Mouse (Mus musculus): ENCODE results near the gene Tbc1d10c. TPM values are rescaled to one million over a fixed set of nuclear protein-coding genes. Genes with fewer than 3 reads are reported as not detected.

Tbc1d10c gene
- polyA plus RNA-seq, 1 experiment from 2014 or later, result 0.58 TPM

DNA sequence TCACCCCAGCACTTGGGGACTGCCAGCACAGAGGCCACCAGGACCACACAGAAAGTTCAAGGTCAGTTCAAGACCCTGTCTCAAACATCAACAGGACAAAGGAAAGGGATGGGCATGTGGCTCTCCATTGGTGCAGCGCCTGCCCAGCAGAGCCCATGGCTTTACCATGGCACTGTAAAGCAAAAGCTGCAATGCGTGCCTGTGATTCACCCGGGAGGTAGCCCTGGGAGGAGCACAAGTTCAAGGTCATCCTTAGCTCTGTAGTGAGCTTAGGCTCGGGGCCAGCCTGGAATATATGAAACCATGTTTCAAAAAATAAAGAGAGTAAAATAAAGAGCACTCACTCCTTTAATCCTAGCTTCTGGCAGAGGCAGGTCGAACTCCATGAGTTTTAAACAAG lies 39.2 kb downstream of the Tbc1d10c start:
- no peak for ATAC-seq
- no peak overlapping the region for H3K4me3 ChIP-seq (ENCODE audit: low read depth, low read length)
- peaks cover 12% of the 10 kb centered on the region; the same call in 1 of the 2 replicates for H3K36me3 ChIP-seq (ENCODE audit: control insufficient read depth, insufficient read depth, low read length)
- H3K27ac ChIP-seq (ENCODE audit: low read length), result no peak overlapping the region
- WGBS, result 92% methylated on average over 5 of the region's 5 CpGs
- H3K9ac ChIP-seq (ENCODE audit: low read depth, low read length), result no peak overlapping the region
- no peaks in the 10 kb centered on the region for H3K27me3 ChIP-seq (ENCODE audit: control insufficient read depth, insufficient read depth, low read depth, low read length)
- no peak overlapping the region for H3K4me2 ChIP-seq (ENCODE audit: low read length)
- H3K9me3 ChIP-seq (replicated peaks; ENCODE audit: control insufficient read depth, low read length, poor library complexity, severe bottlenecking), result no peaks in the 10 kb centered on the region
- peaks cover 15% of the 10 kb centered on the region for H3K4me1 ChIP-seq (ENCODE audit: control insufficient read depth, insufficient read depth, low read length)

DNA sequence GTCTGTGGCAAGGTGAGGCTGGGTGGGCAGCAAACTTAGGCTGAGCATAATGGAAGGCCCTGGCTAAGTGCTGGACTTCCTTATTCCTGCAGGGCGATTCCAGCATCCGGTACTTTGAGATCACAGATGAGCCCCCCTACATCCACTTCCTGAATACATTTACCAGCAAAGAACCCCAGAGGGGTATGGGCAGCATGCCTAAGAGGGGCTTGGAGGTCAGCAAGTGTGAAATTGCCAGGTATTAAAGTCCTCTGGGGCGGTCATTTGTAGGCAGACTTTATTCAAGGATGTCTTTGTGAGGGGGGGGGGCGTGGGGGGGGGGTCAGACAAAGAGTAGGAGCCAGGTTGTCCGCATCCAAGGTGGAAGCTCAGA lies 39.6 kb downstream of the Tbc1d10c start:
- no peak overlapping the region for H3K4me3 ChIP-seq (ENCODE audit: low read depth, low read length)
- no peaks in the 10 kb centered on the region for H3K27me3 ChIP-seq (ENCODE audit: control insufficient read depth, insufficient read depth, low read depth, low read length)
- no peak for ATAC-seq
- no peaks in the 10 kb centered on the region for H3K9me3 ChIP-seq (replicated peaks; ENCODE audit: control insufficient read depth, low read length, poor library complexity, severe bottlenecking)
- H3K36me3 ChIP-seq (ENCODE audit: control insufficient read depth, insufficient read depth, low read length), result peaks cover 8% of the 10 kb centered on the region; the same call in 1 of the 2 replicates
- H3K27ac ChIP-seq (ENCODE audit: low read length), result no peak overlapping the region
- WGBS, result 81% methylated on average over 5 of the region's 5 CpGs
- no peak overlapping the region for H3K4me2 ChIP-seq (ENCODE audit: low read length)
- peaks cover 15% of the 10 kb centered on the region for H3K4me1 ChIP-seq (ENCODE audit: control insufficient read depth, insufficient read depth, low read length)
- H3K9ac ChIP-seq (ENCODE audit: low read depth, low read length), result no peak overlapping the region

DNA sequence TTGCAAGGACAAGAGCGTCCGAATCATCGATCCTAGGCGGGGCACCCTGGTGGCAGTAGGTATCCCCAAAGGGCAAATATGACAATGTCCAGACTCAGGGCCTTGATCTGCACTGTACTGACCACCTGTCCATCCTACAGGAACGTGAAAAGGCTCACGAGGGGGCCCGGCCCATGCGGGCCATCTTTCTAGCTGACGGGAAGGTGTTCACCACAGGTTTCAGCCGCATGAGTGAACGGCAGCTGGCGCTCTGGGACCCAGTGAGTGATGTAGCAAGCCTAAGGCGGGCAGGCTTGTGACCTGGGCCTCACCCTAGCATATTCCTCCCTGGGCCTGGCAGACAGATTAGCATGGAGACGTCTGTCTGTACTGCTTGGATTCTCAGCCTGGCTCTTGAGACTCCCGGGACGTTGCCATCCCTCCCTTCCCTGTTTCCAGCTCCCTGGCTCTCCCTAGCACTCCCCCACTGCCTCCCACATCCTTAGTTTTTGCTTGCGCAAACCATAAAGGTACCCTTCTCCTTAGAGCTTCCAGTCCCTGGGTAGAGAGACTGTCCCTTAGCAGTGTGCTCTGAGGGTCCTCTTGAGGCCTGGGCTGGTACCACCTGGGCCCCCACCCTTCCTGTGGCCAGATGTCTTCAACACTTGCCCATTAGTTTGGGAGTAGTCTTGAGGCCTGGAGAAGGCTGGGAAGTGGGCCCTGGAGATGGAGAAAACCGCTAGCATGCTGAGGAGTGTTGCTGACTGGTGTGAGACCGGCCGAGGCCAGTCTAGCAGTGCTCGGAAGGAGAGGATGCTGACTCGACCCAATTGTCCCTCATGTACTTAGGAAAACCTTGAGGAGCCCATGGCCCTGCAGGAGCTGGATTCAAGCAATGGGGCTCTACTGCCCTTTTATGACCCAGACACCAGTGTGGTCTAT lies 40.3 kb downstream of the Tbc1d10c start:
- no peak for ATAC-seq
- no peak overlapping the region for H3K4me3 ChIP-seq (ENCODE audit: low read depth, low read length)

DNA sequence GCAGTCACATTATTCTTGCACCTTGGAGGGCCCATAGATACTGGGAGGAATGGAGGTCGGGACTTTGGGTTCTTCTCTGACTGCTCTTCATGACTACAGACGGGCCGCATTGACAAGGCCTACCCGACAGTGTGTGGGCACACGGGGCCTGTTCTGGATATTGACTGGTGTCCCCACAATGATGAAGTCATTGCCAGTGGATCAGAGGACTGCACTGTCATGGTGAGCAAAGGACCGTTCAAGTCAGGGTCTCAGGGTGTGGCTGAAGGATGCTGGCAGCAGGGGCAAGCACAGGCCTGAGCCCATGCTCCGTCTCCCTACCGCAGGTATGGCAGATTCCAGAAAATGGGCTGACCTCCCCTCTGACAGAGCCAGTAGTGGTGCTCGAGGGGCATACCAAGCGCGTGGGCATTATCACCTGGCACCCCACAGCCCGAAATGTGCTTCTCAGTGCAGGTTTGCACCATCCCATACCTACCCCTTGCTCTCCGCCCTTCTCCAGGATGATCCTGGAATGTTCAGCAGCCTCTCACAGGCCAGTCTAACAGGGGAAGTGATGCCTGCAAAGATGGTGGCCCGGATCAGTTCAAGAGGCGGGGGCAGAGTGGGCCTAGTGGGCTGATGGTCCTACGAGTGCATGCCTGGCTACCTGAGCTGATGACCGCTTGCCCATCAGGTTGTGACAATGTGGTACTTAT lies 41.2 kb downstream of the Tbc1d10c start:
- 94% methylated on average over 17 of the region's 17 CpGs for WGBS
- H3K4me3 ChIP-seq (ENCODE audit: low read depth, low read length), result no peak overlapping the region

More for the DNA sequence above, 40.3 kb downstream of the Tbc1d10c start:
- Histone ChIP-seq H3K9ac (ENCODE audit: low read depth, low read length) (no peak overlapping the region), H3K36me3 (ENCODE audit: control insufficient read depth, insufficient read depth, low read length) (peaks cover 2% of the 10 kb centered on the region; the same call in 1 of the 2 replicates), H3K27ac (ENCODE audit: low read length) (no peak overlapping the region), H3K27me3 (ENCODE audit: control insufficient read depth, insufficient read depth, low read depth, low read length) (no peaks in the 10 kb centered on the region), H3K4me1 (ENCODE audit: control insufficient read depth, insufficient read depth, low read length) (peaks cover 15% of the 10 kb centered on the region), H3K4me2 (ENCODE audit: low read length) (no peak overlapping the region), H3K9me3 (replicated peaks; ENCODE audit: control insufficient read depth, low read length, poor library complexity, severe bottlenecking) (no peaks in the 10 kb centered on the region)
- 87% methylated on average over 22 of the region's 22 CpGs for WGBS

DNA sequence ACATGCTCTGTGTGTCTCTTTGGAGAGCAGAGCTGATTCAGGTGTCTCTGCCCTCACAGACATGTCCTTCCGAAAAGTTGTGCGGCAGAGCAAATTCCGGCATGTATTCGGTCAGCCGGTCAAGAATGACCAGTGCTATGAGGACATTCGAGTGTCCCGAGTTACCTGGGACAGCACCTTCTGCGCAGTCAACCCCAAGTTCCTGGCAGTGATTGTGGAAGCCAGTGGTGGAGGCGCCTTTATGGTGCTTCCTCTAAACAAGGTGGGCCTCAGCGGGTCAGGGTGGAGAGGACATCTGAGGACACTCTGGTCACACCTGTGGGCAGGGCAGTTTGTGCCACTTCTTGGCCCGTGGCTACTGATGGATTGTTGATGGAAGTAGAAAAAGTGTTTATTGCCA lies 41.8 kb downstream of the Tbc1d10c start:
- Histone ChIP-seq H3K9ac (ENCODE audit: low read depth, low read length) (peak overlapping the region; percentile 96), H3K36me3 (ENCODE audit: control insufficient read depth, insufficient read depth, low read length) (peaks cover 2% of the 10 kb centered on the region; the same call in 1 of the 2 replicates), H3K4me3 (ENCODE audit: low read depth, low read length) (peak overlapping the region; percentile 92), H3K27me3 (ENCODE audit: control insufficient read depth, insufficient read depth, low read depth, low read length) (no peaks in the 10 kb centered on the region), H3K4me2 (ENCODE audit: low read length) (peak overlapping the region; percentile 96), H3K27ac (ENCODE audit: low read length) (no peak overlapping the region), H3K9me3 (replicated peaks; ENCODE audit: control insufficient read depth, low read length, poor library complexity, severe bottlenecking) (no peaks in the 10 kb centered on the region), H3K4me1 (ENCODE audit: control insufficient read depth, insufficient read depth, low read length) (peaks cover 15% of the 10 kb centered on the region)
- no peak for ATAC-seq
- WGBS, result 89% methylated on average over 11 of the region's 11 CpGs

More for the DNA sequence above, 41.2 kb downstream of the Tbc1d10c start:
- Histone ChIP-seq H3K27ac (ENCODE audit: low read length) (no peak overlapping the region), H3K36me3 (ENCODE audit: control insufficient read depth, insufficient read depth, low read length) (peaks cover 2% of the 10 kb centered on the region; the same call in 1 of the 2 replicates), H3K4me1 (ENCODE audit: control insufficient read depth, insufficient read depth, low read length) (peaks cover 15% of the 10 kb centered on the region), H3K9me3 (replicated peaks; ENCODE audit: control insufficient read depth, low read length, poor library complexity, severe bottlenecking) (no peaks in the 10 kb centered on the region), H3K9ac (ENCODE audit: low read depth, low read length) (no peak overlapping the region), H3K4me2 (ENCODE audit: low read length) (no peak overlapping the region), H3K27me3 (ENCODE audit: control insufficient read depth, insufficient read depth, low read depth, low read length) (no peaks in the 10 kb centered on the region)
- ATAC-seq, result no peak

DNA sequence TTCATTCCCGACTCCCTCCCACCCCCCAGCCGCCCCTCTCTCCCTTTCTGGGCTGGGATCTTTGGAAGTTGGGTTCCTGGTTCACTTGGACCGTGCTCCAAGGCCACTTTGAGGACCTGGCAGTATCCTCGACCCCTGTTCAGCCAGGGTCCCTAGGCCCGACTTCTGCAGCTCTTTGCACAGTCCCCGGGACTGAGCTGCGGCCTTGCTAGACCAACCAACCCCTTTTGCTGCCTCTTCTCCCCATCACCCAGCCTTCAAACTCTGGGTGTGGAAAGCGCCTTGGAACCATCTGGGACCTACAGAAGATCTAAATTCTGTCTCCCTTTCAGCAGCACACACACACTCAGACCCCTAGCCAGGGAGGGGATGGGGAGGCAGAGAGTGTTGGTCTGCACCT lies 42.3 kb downstream of the Tbc1d10c start:
- Histone ChIP-seq H3K27me3 (ENCODE audit: control insufficient read depth, insufficient read depth, low read depth, low read length) (no peaks in the 10 kb centered on the region), H3K9ac (ENCODE audit: low read depth, low read length) (peak overlapping the region; percentile 96), H3K9me3 (replicated peaks; ENCODE audit: control insufficient read depth, low read length, poor library complexity, severe bottlenecking) (no peaks in the 10 kb centered on the region), H3K27ac (ENCODE audit: low read length) (peak overlapping the region; percentile 72), H3K4me1 (ENCODE audit: control insufficient read depth, insufficient read depth, low read length) (peaks cover 15% of the 10 kb centered on the region), H3K4me3 (ENCODE audit: low read depth, low read length) (peak overlapping the region; percentile 92), H3K36me3 (ENCODE audit: control insufficient read depth, insufficient read depth, low read length) (peaks cover 2% of the 10 kb centered on the region; the same call in 1 of the 2 replicates), H3K4me2 (ENCODE audit: low read length) (peak overlapping the region; percentile 96)
- peak; percentile 46 for ATAC-seq
- WGBS, result 2% methylated on average over 7 of the region's 8 CpGs

DNA sequence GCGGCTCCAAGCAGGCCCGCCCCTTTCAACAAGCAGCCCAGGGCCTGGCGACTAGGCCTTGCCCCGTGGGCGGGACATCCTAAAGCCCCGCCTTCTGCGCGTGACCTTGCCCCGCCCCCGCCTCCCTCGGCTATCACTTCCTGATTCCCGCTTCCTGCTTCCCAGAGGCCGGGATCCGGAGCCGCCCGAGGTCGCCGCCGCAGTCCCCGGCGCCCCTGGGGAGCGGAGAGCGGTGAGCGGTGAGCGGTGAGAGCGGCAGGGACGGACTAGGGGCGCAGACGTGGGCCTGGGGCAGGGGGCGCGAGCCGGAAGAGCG lies 42.6 kb downstream of the Tbc1d10c start, which contains the start of gene Coro1b:
Gene Coro1b, plus strand, starts transcription at position 129 of the 316 bp plus-strand sequence.
- H3K9me3 ChIP-seq (replicated peaks; ENCODE audit: control insufficient read depth, low read length, poor library complexity, severe bottlenecking), result no peaks in the 10 kb centered on the region
- peak; percentile 93 for ATAC-seq
- no peaks in the 10 kb centered on the region for H3K27me3 ChIP-seq (ENCODE audit: control insufficient read depth, insufficient read depth, low read depth, low read length)
- peak within 1 kb of the TSS; percentile 92 for H3K4me3 ChIP-seq (ENCODE audit: low read depth, low read length)
- peak within 1 kb of the TSS; percentile 72 for H3K27ac ChIP-seq (ENCODE audit: low read length)
- H3K36me3 ChIP-seq (ENCODE audit: control insufficient read depth, insufficient read depth, low read length), result peaks cover 2% of the 10 kb centered on the region; the same call in 1 of the 2 replicates
- peak within 1 kb of the TSS; percentile 96 for H3K4me2 ChIP-seq (ENCODE audit: low read length)
- H3K4me1 ChIP-seq (ENCODE audit: control insufficient read depth, insufficient read depth, low read length), result peaks cover 15% of the 10 kb centered on the region
- under 1% methylated on average over 32 of the region's 33 CpGs for WGBS
- H3K9ac ChIP-seq (ENCODE audit: low read depth, low read length), result peak within 1 kb of the TSS; percentile 96

DNA sequence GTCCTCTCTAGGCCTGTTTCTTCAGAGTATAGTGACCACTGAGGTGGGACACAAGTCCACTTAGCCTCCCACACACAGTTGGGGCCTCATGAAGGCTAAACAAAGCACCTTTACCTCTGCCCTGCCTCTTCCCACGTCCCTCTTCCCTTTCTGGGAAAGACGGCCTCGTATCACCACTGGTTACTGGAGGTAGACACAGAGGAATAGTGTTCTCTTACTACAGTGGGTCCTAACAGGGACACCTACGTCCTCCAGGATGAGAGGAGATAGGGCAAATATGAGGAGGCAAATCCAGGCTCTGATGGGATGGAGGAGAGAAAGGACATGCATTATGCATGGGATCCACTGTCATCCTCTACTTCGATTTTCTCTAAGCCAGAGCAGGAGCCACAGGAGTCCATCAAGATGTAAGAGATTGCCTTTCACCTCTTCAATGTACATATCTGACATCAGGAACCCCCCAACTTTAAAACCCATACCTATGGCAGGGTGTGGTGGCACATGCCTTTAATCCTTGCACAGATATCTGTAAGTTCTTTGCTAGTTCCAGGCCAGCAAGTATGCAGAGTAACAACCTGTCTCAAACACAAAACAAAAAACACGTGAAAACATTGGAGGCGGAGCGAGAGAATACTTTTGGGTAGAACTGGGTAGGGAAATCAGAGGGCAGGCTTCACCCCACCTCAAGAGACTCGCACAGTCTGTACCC lies 43.1 kb downstream of the Tbc1d10c start:
- Histone ChIP-seq H3K27ac (ENCODE audit: low read length) (peak overlapping the region; percentile 72), H3K4me1 (ENCODE audit: control insufficient read depth, insufficient read depth, low read length) (peaks cover 15% of the 10 kb centered on the region), H3K4me2 (ENCODE audit: low read length) (peak overlapping the region; percentile 96), H3K27me3 (ENCODE audit: control insufficient read depth, insufficient read depth, low read depth, low read length) (no peaks in the 10 kb centered on the region), H3K9ac (ENCODE audit: low read depth, low read length) (peak overlapping the region; percentile 96), H3K9me3 (replicated peaks; ENCODE audit: control insufficient read depth, low read length, poor library complexity, severe bottlenecking) (no peaks in the 10 kb centered on the region), H3K36me3 (ENCODE audit: control insufficient read depth, insufficient read depth, low read length) (peaks cover 2% of the 10 kb centered on the region; the same call in 1 of the 2 replicates), H3K4me3 (ENCODE audit: low read depth, low read length) (peak overlapping the region; percentile 92)
- WGBS, result 29% methylated on average over 9 of the region's 9 CpGs
- peak; percentile 6 for ATAC-seq

Data from midbrain, embryonic 16.5 days (tissue).